Mouse (Mus musculus): ENCODE data around the gene Nfatc4. TPM values are rescaled to one million over a fixed set of nuclear protein-coding genes. Genes with fewer than 3 reads are reported as not detected.

The Nfatc4 gene
- polyA plus RNA-seq, 1 experiment = 12.7 TPM

Other genes with a start within 250 kb of the Nfatc4 start
- gene Fitm1, start 247.5 kb upstream of the Nfatc4 start, polyA plus RNA-seq (2012; rRNA removed) = 1.6 and 4.0 TPM in 2 replicates
- gene Psme1, start 245.0 kb upstream of the Nfatc4 start, polyA plus RNA-seq (2012; rRNA removed) = 62.8 and 71.9 TPM in 2 replicates
- 37.4 and 62.0 TPM in 2 replicates for gene Emc9, start 237.8 kb upstream of the Nfatc4 start, polyA plus RNA-seq (2012; rRNA removed)
- gene Psme2, start 232.0 kb upstream of the Nfatc4 start, polyA plus RNA-seq (2012; rRNA removed) = 85.1 and 122 TPM in 2 replicates
- gene Rnf31, start 231.4 kb upstream of the Nfatc4 start, polyA plus RNA-seq (2012; rRNA removed) = 29.9 and 31.3 TPM in 2 replicates
- 63.1 and 66.8 TPM in 2 replicates for gene Irf9, start 219.6 kb upstream of the Nfatc4 start, polyA plus RNA-seq (2012; rRNA removed)
- gene Rec8, start 205.1 kb upstream of the Nfatc4 start, polyA plus RNA-seq (2012; rRNA removed) = 8.0 and 30.7 TPM in 2 replicates
- 93.1 and 112 TPM in 2 replicates for gene Ipo4, start 187.2 kb upstream of the Nfatc4 start, polyA plus RNA-seq (2012; rRNA removed)
- gene Gm49378, start 185.2 kb upstream of the Nfatc4 start, polyA plus RNA-seq (2012; rRNA removed) = 3.5 and 4.7 TPM in 2 replicates
- 103 and 117 TPM in 2 replicates for gene Tm9sf1, start 179.3 kb upstream of the Nfatc4 start, polyA plus RNA-seq (2012; rRNA removed)
- gene Tssk4, start 173.0 kb upstream of the Nfatc4 start, polyA plus RNA-seq (2012; rRNA removed) = 4.4 and 4.6 TPM in 2 replicates
- gene Mdp1, start 162.6 kb upstream of the Nfatc4 start, polyA plus RNA-seq (2012; rRNA removed) = 33.1 and 34.8 TPM in 2 replicates
- gene Gmpr2, start 151.2 kb upstream of the Nfatc4 start, polyA plus RNA-seq (2012; rRNA removed) = 17.9 and 24.6 TPM in 2 replicates
- gene Nedd8, start 151.0 kb upstream of the Nfatc4 start, polyA plus RNA-seq (2012; rRNA removed) = 262 and 441 TPM in 2 replicates
- gene Tinf2, start 141.3 kb upstream of the Nfatc4 start, polyA plus RNA-seq (2012; rRNA removed) = 12.3 and 12.4 TPM in 2 replicates
- gene Tgm1, start 109.2 kb upstream of the Nfatc4 start, polyA plus RNA-seq (2012; rRNA removed) = 4.3 and 4.4 TPM in 2 replicates
- gene Rabggta, start 100.9 kb upstream of the Nfatc4 start, polyA plus RNA-seq (2012; rRNA removed) = 48.4 and 49.0 TPM in 2 replicates
- gene Dhrs1, start 77.5 kb upstream of the Nfatc4 start, polyA plus RNA-seq (2012; rRNA removed) = 92.5 and 99.0 TPM in 2 replicates
- gene Nop9, start 77.5 kb upstream of the Nfatc4 start, polyA plus RNA-seq (2012; rRNA removed) = 16.7 and 18.1 TPM in 2 replicates
- 5.9 and 8.3 TPM in 2 replicates for gene Cideb, start 64.7 kb upstream of the Nfatc4 start, polyA plus RNA-seq (2012; rRNA removed)
- 1.5 and 2.2 TPM in 2 replicates for gene Ltb4r2, start 61.7 kb upstream of the Nfatc4 start, polyA plus RNA-seq (2012; rRNA removed)
- 3.8 and 4.6 TPM in 2 replicates for gene Ltb4r1, start 57.2 kb upstream of the Nfatc4 start, polyA plus RNA-seq (2012; rRNA removed)
- gene Adcy4, start 39.0 kb upstream of the Nfatc4 start, polyA plus RNA-seq (2012; rRNA removed) = 12.6 and 13.6 TPM in 2 replicates
- gene Ripk3, start 34.3 kb upstream of the Nfatc4 start, polyA plus RNA-seq (2012; rRNA removed) = 9.1 and 10.7 TPM in 2 replicates
- 3.4 and 4.9 TPM in 2 replicates for gene Nynrin, start 30.9 kb downstream of the Nfatc4 start, polyA plus RNA-seq (2012; rRNA removed)
- gene Cbln3, start 61.2 kb downstream of the Nfatc4 start, polyA plus RNA-seq (2012; rRNA removed) = 0.28 and 0.54 TPM in 2 replicates
- gene Khnyn, start 61.8 kb downstream of the Nfatc4 start, polyA plus RNA-seq (2012; rRNA removed) = 14.3 and 14.7 TPM in 2 replicates
- 62.6 and 68.9 TPM in 2 replicates for gene Sdr39u1, start 77.1 kb downstream of the Nfatc4 start, polyA plus RNA-seq (2012; rRNA removed)
- 2.0 and 2.6 TPM in 2 replicates for gene Cma1, start 121.5 kb downstream of the Nfatc4 start, polyA plus RNA-seq (2012; rRNA removed)
- not detected in 2 replicates for gene Cma2, start 127.8 kb downstream of the Nfatc4 start, polyA plus RNA-seq (2012; rRNA removed)
- not detected in 2 replicates for gene Mcpt1, start 194.8 kb downstream of the Nfatc4 start, polyA plus RNA-seq (2012; rRNA removed)
- not detected in 2 replicates for gene Mcpt9, start 207.4 kb downstream of the Nfatc4 start, polyA plus RNA-seq (2012; rRNA removed)
- not detected in 2 replicates for gene Mcpt2, start 218.9 kb downstream of the Nfatc4 start, polyA plus RNA-seq (2012; rRNA removed)
- gene Mcpt4, start 239.2 kb downstream of the Nfatc4 start, polyA plus RNA-seq (2012; rRNA removed) = 0.92 and 2.8 TPM in 2 replicates

All from gonadal fat pad, adult 2 months (tissue).